Mouse (Mus musculus) large intestine, adult 2 months (tissue): ENCODE measurements around the gene Paqr8. TPM values are rescaled to one million over a fixed set of nuclear protein-coding genes. Genes with fewer than 3 reads are reported as not detected.

Experiments
- DNase-seq: peaks from one replicate; pipeline ENCODE4 v3.0.0-alpha.2; 2012; ENCODE audit warnings: low read depth, low spot score
- WGBS: fragments of 180-500 bp; shearing (Covaris S2); methylation state at CpG from one replicate; pipeline ENCODE4 v1.1.7; 2018; 5-methylcytosine and 5-hydroxymethylcytosine counted together
- polyA plus RNA-seq: library from polyadenylated mRNA; depleted of rRNA; stranded (reverse); fragments of >200 nt; gene quantifications from 2 replicates; pipeline ENCODE4 v1.2.3, GENCODE M21; 2012; rRNA removed

Paqr8 gene
- 3.0 and 5.0 TPM in 2 replicates for polyA plus RNA-seq

DNA sequence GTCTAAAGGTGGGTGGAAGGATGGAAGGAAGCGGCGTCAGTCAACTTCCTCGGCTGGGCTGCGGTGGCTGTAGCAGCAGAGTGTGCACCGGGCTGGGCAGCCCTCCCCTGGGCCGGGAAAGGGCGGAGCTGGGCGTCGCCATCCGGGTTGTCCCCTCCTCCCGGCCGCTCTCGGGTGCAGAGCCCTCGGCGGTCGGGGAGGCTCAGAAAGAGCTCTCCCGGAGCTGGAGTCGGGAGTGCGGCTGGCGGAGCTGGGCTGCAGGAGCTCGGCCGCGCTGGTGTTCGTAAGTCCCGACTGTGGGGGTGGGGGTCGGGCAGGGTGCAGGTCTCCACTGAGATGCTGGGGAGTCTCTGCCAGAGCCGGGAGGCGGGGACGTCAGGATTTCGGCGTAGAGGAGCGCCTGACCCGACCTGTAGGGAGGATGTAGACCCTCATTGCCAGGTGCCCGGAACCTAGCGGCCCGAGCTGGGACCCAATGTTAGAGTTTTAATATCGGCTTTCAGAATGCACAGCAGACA, at the start of gene Paqr8:
Paqr8 (plus strand) TSS at position 203 of the 518 bp plus-strand sequence.
- DNase-seq: peak; percentile 52
- under 1% methylated on average over 35 of the region's 37 CpGs for WGBS

DNA sequence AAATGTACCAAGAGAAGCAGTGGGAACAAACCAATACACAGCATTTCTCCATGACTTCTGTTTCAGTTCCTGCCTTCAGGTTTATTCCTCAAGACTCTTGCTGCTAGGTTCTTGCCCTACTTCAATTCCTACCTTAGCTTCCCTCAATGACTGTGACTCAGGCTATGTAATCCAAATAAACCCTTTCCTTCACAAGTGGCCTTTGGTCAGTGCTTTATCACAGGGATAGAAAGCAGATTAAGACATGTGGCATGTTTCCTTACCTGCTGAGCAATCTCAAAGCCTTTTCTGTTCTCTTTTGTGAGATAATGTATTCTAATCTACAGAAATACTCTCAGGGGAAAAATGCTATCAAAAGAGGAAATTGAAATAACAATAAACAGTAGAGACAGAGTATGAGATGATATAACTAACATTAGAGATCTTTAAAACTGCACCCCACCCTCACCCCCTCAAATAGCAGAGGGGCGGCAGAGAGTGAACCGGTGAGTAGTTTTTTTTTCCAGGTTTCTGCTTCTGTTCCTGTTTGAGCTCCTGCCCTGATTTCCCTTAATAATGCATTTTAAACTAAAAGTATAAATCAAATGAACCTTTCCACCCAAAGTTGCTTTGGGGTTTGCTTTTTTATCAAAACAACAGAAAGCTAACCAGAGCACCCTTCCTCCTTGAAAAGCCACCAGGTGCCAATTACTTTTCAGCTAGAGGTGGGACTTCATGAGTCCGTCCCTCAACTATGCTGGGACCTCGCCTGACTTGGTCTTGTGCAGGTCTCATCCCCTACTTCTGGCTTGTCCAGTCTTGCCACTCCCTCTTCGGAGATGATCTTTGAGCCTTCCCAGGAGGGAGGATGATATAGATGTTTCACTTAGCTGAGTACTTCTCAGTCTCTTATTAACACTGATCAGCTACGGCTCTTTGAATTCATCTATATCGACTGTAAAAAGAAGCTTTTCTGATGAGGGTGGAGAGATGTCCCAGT, 33.2 kb upstream of the Paqr8 start:
- WGBS: 66% methylated on average over 7 of the region's 7 CpGs

DNA sequence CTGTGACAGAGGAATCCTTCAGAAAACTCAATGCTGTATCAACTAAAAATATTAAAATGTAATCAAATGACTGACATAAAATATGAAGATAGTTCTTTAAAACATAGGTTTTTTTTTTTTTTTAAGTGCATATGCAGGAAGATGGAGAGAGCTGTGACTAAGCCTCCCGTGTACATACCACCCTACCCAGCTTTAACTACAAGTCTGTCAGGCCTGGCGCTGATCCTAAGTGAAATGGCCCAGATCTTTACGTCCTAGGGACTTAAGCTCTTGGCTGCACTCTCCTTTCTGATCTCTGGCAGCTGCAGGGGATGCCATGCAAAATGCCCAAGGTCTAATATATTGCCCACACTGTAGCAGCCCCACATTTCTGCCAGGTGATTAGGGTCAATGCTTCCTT, 29.6 kb upstream of the Paqr8 start:
- WGBS: 57% methylated on average over 3 of the region's 3 CpGs
- DNase-seq: no peak

More for the DNA sequence above, 33.2 kb upstream of the Paqr8 start:
- DNase-seq: no peak

DNA sequence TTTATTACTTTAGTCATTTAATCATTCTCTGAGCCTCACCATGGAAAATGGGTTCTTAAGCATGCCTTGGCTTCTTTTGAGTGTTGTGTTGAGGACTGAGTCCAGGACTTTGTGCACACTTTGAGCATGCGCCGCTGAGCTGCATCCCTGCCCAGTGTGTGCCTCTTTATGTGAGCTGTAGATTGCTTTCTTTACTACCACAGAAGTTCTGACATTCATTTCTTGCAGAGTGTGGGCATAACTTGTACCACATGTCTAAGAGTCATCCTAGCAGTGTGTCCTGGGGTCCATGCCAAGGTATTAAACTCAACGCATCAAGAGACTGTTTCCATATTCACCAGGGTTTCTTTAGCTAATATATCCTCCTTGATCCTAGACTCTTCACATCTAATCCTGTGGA, 28.5 kb upstream of the Paqr8 start:
- WGBS: 79% methylated on average over 3 of the region's 3 CpGs
- no peak for DNase-seq

DNA sequence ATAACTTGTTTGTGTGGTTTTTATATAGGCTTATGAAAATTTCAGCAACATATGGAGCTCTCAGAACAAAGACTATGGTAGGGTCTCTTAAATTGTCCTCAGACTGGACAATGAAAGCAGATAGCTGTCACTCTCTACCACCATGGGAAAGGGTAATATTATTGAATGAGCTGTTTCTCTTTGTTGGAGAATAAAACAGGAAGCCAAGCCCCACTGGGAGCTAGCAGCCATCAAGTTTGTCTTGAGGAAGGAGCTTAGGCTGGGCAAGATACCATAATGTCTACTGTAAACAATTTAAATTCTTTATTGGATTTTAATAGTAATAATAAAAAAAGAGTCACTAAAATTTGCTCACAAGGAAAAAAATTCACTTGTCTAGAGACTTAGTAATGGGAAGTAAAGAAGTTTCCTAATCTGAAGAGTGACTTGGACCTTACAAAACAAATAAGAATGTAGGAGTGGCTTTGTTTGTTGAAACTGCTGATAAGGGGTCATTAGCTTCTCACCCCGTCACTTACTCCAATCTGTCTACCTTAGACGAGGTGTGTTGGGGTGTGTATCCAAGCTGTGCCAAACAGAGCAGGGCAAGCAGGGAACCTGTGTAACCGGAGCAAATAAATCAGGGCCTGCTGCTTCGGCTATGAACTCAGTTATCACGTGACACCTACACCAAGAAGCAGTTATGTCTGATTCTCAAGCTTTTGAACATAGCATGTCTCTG, 26.8 kb upstream of the Paqr8 start:
- WGBS: 22% methylated on average over 5 of the region's 5 CpGs
- peak; percentile 90 for DNase-seq

DNA sequence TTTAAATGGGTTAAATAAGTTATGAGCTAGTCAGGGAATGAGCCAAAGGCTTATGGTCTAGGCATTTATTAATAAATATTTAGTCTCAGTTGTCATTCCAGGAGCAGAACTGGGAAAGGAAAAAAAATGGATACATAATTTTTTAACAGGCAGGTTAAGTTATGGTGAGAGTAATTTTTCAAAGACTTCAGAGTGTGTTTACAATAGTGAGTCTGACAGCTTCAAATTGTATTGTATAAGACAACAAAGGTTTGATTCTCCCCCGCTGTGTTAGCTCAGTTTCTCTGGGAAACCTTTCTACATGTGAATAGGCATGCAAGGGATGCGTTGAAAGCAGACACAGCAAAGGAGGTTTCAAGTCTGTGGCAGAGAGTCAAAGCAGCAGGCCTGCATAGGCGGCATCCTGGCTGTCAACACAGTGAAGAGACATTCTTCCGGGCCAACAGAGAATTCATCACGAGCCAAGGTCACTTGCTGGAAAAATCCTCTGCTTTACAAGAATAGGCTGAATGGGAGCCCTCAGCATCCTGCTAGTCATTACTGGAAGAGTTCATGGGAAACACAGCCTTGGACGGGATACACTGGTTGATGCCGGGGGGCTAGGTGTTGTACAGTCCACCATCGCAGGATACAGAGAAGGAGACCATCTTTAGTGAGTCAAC, 23.0 kb upstream of the Paqr8 start:
- 49% methylated on average over 8 of the region's 8 CpGs for WGBS
- no peak for DNase-seq

DNA sequence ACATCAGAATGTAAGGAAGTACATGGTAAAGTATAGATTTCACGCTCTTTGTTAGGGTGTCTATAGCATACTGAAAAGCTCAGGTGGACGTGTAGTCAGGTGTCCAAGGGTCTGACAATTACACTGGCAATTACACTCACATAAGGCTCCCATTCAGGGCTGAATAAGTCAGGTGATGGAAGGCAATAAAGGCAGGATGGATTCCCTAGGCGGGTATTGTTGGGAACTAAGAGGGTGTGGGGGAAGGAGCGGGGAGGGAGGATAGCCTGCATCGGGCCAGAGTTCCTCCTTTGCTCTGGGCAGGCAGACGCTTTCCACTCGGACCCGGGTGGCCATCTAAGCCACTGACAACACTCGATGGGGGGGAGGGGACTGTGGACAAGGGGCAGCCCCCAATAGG, 22.4 kb upstream of the Paqr8 start:
- no peak for DNase-seq
- 37% methylated on average over 9 of the region's 9 CpGs for WGBS

DNA sequence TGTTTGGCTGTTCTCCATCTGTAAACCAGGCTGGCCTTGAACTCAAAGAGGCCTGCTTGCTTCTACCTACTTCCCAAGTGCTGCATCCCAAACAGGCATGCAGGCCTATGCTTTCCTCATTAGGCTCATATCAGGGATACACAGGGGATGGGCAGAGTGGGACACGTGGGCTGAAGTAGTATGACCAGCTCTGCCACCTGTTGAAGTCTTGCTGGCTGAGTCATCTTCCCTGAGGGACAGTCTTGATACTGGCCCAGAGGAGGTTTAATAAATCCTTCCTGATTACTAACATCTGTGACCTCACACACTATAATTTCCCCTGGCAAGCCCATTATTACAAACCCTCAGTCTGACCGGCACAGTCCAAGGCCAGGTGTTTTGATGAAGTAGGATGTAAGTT, 19.5 kb upstream of the Paqr8 start:
- 21% methylated on average over 2 of the region's 2 CpGs for whole genome bisulfite sequencing
- no peak for DNase-seq

DNA sequence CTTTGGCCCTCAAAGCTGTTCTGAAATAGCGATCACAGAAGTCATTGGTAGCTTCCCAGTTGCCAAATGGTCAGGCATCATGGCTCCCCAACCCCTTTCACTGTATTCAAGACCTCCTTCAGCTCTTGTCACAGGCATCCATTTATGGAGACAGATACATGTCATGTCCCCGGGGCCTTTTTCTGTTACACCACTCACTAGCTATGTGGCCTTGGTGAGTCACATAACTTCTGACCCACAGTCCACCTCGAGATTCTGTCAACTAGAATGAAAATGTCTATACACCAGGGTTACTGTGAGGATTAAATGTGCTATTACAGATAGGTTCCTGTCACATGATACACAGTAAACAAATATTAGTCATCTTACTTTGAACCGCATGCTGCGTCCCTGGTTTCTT, 17.9 kb upstream of the Paqr8 start:
- 70% methylated on average over 5 of the region's 5 CpGs for WGBS

DNA sequence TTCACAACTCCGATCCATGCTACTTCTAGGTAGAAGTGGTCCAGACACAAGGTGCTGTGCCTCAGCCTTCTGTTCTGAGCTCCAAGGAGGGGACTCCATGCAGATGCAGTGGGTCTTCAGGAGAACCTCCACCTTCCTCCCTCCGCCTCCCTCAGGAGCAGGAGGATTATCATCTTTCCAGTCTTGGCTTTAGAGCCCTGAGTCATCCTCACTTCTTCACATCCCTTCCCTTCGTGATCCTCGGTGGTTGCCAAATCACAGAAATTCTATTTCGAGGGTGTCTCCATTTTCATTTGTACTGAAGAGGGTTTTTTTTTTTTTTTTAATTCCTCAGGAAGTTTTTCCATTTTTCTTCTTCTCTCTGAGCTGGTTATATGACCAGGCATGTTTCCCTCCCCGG, 16.3 kb upstream of the Paqr8 start:
- 90% methylated on average over 6 of the region's 6 CpGs for WGBS
- DNase-seq: no peak

More for the DNA sequence above, 17.9 kb upstream of the Paqr8 start:
- no peak for DNase-seq

DNA sequence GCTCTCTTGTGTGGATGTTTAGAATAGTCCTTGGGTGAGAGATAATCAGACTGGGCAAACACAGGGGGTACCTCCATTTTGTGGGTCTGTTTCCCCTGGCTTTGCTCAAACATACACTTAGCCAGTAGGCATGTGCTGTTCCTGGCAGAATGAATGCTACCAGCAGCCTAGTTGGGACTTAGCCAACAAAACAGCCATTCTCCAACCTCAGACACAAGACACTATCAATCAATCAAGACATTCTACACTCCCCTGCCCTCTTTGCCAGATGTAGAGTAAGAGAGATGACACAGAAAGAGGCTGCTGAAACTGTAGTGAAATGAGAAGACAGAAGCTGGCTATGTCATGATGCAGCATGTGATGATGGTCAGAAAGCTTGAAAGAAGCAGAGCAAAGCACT, 13.1 kb upstream of the Paqr8 start:
- DNase-seq: no peak

DNA sequence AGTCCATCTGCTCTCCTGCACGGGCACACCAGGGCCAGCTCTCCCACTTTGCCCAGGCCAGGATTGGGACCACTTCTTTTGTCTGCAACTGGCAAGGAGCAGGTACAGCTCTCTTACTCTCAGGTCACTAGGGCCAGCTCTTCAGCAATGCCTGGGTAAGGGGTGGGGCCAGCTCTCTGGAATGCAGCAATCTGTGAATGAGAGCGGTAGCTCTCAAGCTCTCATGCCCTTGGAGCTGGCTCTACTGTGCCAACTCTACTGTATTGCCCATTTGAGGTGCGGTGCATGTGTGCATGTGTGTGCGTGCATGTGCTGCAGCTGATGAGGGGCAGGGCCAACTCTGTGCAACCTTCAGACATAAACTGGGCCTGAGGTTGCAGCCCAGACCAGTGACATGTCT, 11.0 kb upstream of the Paqr8 start:
- WGBS: 73% methylated on average over 4 of the region's 4 CpGs
- DNase-seq: no peak

DNA sequence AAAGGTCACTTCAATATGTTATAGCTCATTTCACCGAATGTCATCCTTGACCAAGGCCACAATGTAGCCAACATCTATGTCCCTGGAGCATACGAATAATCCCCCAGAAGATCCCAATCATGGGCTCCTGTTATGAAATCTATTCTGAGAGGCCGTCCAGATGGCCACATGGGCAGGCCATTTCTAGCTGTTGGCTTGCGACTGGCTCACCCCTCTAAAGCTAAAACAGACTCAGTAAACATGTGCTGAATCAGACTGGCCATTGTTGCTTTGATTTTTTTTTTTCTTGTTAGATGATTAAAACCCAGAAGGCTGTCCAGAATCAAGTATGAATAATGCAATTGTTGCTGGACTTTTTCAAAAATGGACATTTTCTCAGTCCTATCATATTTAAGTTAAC, 7.3 kb upstream of the Paqr8 start:
- WGBS: 88% methylated on average over 4 of the region's 4 CpGs
- DNase-seq: no peak

DNA sequence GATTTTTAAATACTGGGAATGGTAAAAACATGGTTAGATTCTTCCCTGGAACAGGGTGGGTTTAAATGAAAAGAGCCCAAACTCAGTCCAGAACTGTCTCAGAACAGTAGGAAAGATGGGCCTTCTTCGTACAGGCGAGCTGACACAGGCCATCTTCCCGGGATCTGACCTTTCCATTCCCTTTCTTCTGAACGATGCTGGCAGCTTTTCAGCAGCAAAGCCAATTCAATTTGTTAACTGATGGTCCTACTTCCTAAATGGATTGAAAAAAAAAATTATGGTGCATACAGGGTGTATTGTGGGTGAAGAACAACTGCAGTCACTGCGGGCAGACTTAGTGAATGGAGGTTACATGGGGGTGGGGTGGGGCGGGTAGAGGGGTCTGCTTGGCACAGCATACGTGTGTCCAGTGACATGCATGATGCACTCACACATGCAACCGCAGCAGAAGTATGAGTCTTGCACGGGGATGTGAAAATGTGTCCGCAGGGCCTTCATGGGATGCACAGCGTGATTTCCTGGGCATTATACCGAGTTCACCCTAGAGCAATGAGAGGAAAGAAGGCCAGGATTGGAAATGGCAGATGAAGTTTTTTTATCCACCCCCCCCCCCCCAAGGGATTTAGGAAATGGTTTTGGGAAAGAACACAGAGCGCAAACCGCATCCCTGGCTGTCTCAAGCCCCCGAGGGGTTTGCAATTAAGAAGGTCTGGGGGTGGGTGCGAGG, 566 bp upstream of the Paqr8 start:
- no peak for DNase-seq
- WGBS: 33% methylated on average over 16 of the region's 16 CpGs

DNA sequence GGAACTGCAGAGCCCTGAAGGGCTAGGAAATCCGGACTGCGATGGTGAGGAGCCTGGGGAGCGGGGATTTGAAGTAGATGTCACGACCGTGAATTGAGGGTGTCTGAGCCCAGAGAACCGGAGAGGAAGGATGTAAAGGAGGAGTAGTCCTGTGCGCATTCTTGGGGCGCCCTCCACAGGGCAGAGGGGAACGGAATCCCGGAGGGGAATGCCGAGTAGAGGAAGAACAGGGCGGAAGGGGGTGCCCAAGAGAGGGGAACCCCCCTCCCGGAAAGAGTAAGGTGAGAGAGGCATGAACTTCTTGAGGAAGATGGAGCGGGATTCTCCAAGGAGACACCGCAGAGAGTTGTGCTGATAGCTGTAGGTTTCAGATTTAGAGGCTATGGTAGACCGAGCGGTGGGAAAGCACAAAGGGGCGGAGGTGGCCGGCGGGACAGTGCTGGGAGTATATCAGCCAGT, 564 bp downstream of the Paqr8 start:
- DNase-seq: peak; percentile 45
- WGBS: 1% methylated on average over 20 of the region's 20 CpGs

DNA sequence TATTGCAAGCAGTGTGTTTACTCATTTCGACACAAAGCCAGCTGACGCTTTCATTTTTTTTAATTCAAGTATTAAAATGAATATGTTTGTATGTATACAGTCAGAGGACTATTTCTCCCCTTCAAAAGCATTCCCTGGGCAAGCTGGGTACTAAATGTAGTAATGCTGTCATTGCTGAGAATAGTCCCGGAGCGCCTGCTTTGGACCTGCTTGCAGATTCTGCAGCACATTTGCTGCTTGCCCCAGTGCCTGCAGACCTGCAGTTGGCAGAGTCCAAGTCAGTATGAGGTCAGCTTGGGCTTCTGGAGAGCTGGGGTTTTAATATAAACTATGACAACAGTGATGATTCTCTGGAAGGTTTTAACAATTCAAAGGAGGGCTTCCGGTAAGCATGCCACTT, 2.7 kb downstream of the Paqr8 start:
- no peak for DNase-seq
- WGBS: 74% methylated on average over 5 of the region's 5 CpGs

DNA sequence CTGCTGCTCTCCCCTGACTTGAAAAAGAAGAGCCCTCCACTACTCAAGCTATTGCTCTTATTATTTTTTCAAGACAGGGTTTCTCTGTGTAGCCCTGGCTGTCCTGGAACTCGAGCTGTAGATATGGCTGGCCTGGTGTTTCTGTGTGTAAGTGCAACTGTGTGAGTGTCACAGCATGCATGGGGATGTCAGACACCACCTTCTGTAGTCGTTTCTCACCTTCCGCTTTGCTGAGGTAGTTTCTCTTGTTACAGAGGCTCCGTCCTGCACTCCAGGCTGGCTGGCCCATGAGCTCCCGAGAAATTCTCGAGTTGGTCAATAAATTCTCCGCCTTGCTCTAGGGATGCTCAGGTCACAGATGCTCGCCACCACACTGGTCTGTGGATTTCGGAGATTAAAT, 8.0 kb downstream of the Paqr8 start:
- DNase-seq: no peak
- WGBS: 70% methylated on average over 9 of the region's 9 CpGs

DNA sequence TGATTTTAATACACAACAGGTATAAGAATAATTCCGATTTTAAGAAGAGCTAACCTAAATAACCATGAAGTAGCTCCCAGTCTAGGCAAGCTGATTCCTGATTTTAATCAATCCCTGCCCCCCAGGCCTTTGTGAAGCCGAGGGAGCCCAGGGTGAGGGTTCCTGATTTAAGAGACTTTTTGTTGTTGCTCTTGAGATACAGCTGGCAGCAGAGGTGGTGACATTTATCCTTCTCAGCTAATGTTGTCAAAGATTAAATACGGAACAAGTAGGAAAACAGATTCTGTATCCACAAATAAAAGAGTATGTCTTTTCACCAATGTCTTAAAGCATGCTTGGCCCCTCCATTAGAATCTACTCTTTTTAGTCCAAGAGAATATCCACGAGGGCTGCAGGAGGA, 9.9 kb downstream of the Paqr8 start:
- 78% methylated on average over 4 of the region's 4 CpGs for WGBS
- DNase-seq: no peak

DNA sequence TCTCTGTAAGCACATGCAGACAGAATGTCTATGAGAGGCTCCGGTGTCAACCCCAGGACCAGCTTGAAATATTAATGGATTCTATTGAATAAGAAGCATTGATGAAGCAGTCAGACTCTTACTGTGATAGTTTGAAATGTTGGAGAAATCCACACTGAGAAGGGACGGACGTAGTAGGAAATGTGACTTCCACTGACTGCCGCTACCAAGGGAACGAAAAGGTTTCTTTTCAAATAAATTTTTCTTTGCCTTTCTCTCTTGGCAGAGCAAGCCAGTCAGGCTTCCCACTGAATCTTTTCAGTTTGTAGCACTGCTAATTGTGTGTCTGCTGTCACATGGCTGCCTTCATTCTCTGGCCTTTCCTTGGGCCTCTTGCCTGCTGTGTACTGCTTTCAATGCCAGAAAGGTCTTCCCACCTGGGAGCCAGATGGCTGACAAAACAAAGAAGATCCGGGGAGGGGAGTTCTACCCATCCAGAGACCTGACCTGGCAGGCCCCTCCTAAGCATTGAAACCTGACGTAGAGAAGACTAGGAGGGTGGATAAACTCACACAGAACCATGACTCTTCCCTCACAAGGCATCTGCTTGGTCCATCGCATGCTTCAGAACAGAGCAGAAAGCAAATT, 15.2 kb downstream of the Paqr8 start:
- DNase-seq: no peak
- WGBS: 89% methylated on average over 8 of the region's 8 CpGs
